Mouse (Mus musculus) heart, embryonic 15.5 days (tissue): Measurements from ENCODE around the gene Gm43552. TPM values are rescaled to one million over a fixed set of nuclear protein-coding genes. Genes with fewer than 3 reads are reported as not detected.
A peak's percentile ranks its signal among the peaks of the same experiment; 100 is the strongest.
"Not testable (repeated sequence)": the region's sequence is repeated elsewhere in the genome, so short reads cannot be mapped to it uniquely, and the experiment has no call there.

ENCODE experiments used
- ATAC-seq: fragments of 200-750 bp; cut with Nextera tagmentation; replicated peaks from 2 replicates; pipeline ENCODE4 v1.8.0; 2017; ENCODE audit warnings: low read depth, moderate TSS enrichment; ENCODE audit not compliant: insufficient number of reproducible peaks, insufficient read depth, low FRiP score
- H3K27ac ChIP-seq: fragments of 300-500 bp; sonication (generic); 2 replicates; pipeline ENCODE4 v1.5.1; 2015; ENCODE audit warnings: mild to moderate bottlenecking, inconsistent platforms
- H3K27me3 ChIP-seq: fragments of 300-500 bp; sonication (generic); 2 replicates; pipeline ENCODE4 v1.6.1; 2015; ENCODE audit warnings: inconsistent platforms
- H3K36me3 ChIP-seq: fragments of 300-500 bp; sonication (generic); 2 replicates; pipeline ENCODE4 v1.6.1; 2015; ENCODE audit warnings: mild to moderate bottlenecking, inconsistent platforms
- H3K4me1 ChIP-seq: fragments of 300-500 bp; sonication (generic); replicated peaks from 2 replicates; pipeline ENCODE4 v1.6.1; 2015; ENCODE audit warnings: inconsistent platforms
- H3K4me2 ChIP-seq: fragments of 300-500 bp; sonication (generic); 2 replicates; pipeline ENCODE4 v1.6.1; 2015; ENCODE audit warnings: inconsistent platforms, mild to moderate bottlenecking, moderate library complexity
- H3K4me3 ChIP-seq: fragments of 300-500 bp; sonication (generic); 2 replicates; pipeline ENCODE4 v1.5.1; 2015; ENCODE audit warnings: mild to moderate bottlenecking, inconsistent platforms
- H3K9ac ChIP-seq: fragments of 300-500 bp; sonication (generic); 2 replicates; pipeline ENCODE4 v1.6.1; 2015; ENCODE audit warnings: mild to moderate bottlenecking, inconsistent platforms
- H3K9me3 ChIP-seq: fragments of 300-500 bp; sonication (generic); replicated peaks from 2 replicates; pipeline ENCODE4 v1.6.1; 2016; ENCODE audit warnings: inconsistent platforms
- WGBS: fragments of 180-500 bp; shearing (Covaris S2); methylation state at CpG from one replicate; pipeline ENCODE4 v1.1.7; 2015; ENCODE audit warnings: mixed read lengths; 5-methylcytosine and 5-hydroxymethylcytosine counted together
- polyA plus RNA-seq: library from polyadenylated mRNA; unstranded; fragments of >200 nt; fragmentation: Nextera tagmentation; extraction: Ambion mirVana; gene quantifications from 2 replicates; pipeline ENCODE4 v1.2.1, GENCODE M21; 2015

The Gm43552 gene
- polyA plus RNA-seq, 1 experiment from 2014 or later: 0.92 TPM

- H3K4me3 ChIP-seq: no peak overlapping the region
- H3K9ac ChIP-seq: no peak overlapping the region
- no peak overlapping the region for H3K27ac ChIP-seq
- peaks cover 49% of the 10 kb centered on the region for H3K4me1 ChIP-seq
- no peaks in the 10 kb centered on the region for H3K9me3 ChIP-seq
- no peaks in the 10 kb centered on the region for H3K36me3 ChIP-seq
- H3K4me2 ChIP-seq: no peak overlapping the region
- 71% methylated on average over 7 of the region's 7 CpGs for WGBS
- no peaks in the 10 kb centered on the region for H3K27me3 ChIP-seq
- no peak for ATAC-seq
Measured at GRCm38 (mm10) chr5:65488725-65489124, 3.9 kb downstream of the Gm43552 start.

- H3K27ac ChIP-seq: peak overlapping the region; percentile 83
- no peaks in the 10 kb centered on the region for H3K27me3 ChIP-seq
- peaks cover 48% of the 10 kb centered on the region for H3K4me1 ChIP-seq
- ATAC-seq: no peak
- no peaks in the 10 kb centered on the region for H3K9me3 ChIP-seq
- peak overlapping the region; percentile 22 for H3K4me2 ChIP-seq
- H3K4me3 ChIP-seq: no peak overlapping the region
- WGBS: 41% methylated on average over 10 of the region's 10 CpGs
- H3K36me3 ChIP-seq: no peaks in the 10 kb centered on the region
- no peak overlapping the region for H3K9ac ChIP-seq
Measured at GRCm38 (mm10) chr5:65487381-65487780, 5.3 kb downstream of the Gm43552 start.

- ATAC-seq: no peak
- peak overlapping the region; percentile 83; the same call in 1 of the 2 replicates for H3K27ac ChIP-seq
- H3K4me1 ChIP-seq: peaks cover 48% of the 10 kb centered on the region
Measured at GRCm38 (mm10) chr5:65486514-65486913, 6.1 kb downstream of the Gm43552 start.

GRCm38 (mm10) chr5:65482996-65483395 lies 9.6 kb downstream of the Gm43552 start:
- Histone ChIP-seq H3K9ac (no peak overlapping the region), H3K27me3 (no peaks in the 10 kb centered on the region), H3K4me2 (no peak overlapping the region), H3K4me1 (peaks cover 40% of the 10 kb centered on the region), H3K27ac (no peak overlapping the region), H3K36me3 (no peaks in the 10 kb centered on the region), H3K9me3 (no peaks in the 10 kb centered on the region), H3K4me3 (no peak overlapping the region)
- 83% methylated on average over 4 of the region's 4 CpGs for WGBS
- ATAC-seq: no peak

More at GRCm38 (mm10) chr5:65486514-65486913, 6.1 kb downstream of the Gm43552 start:
- no peak overlapping the region for H3K9ac ChIP-seq
- no peaks in the 10 kb centered on the region for H3K36me3 ChIP-seq
- H3K4me2 ChIP-seq: no peak overlapping the region
- WGBS: 67% methylated on average over 2 of the region's 2 CpGs
- no peak overlapping the region for H3K4me3 ChIP-seq
- H3K9me3 ChIP-seq: no peaks in the 10 kb centered on the region
- H3K27me3 ChIP-seq: no peaks in the 10 kb centered on the region

- H3K36me3 ChIP-seq: no peaks in the 10 kb centered on the region
- H3K9me3 ChIP-seq: no peaks in the 10 kb centered on the region
- no peak overlapping the region for H3K4me3 ChIP-seq
- H3K27ac ChIP-seq: peak overlapping the region; percentile 81
- H3K27me3 ChIP-seq: no peaks in the 10 kb centered on the region
- 17% methylated on average over 4 of the region's 4 CpGs for WGBS
- peaks cover 29% of the 10 kb centered on the region for H3K4me1 ChIP-seq
- no peak overlapping the region for H3K4me2 ChIP-seq
- ATAC-seq: peak; percentile 61; the same call in 1 of the 2 replicates
- H3K9ac ChIP-seq: no peak overlapping the region
Measured at GRCm38 (mm10) chr5:65480511-65480910, 12.1 kb downstream of the Gm43552 start.

- Histone ChIP-seq H3K9me3 (no peaks in the 10 kb centered on the region), H3K36me3 (no peaks in the 10 kb centered on the region), H3K4me2 (no peak overlapping the region), H3K9ac (no peak overlapping the region), H3K27me3 (no peaks in the 10 kb centered on the region), H3K4me3 (no peak overlapping the region), H3K27ac (peak overlapping the region; percentile 81), H3K4me1 (peaks cover 29% of the 10 kb centered on the region)
- 91% methylated on average over 9 of the region's 9 CpGs for WGBS
- 0 out of 2 replicates have a peak, but pooled peaks have one; percentile 32 for ATAC-seq
Measured at GRCm38 (mm10) chr5:65479681-65480445, 12.8 kb downstream of the Gm43552 start.

- Histone ChIP-seq H3K9me3 (no peaks in the 10 kb centered on the region), H3K36me3 (no peaks in the 10 kb centered on the region), H3K4me2 (no peak overlapping the region), H3K4me1 (peaks cover 25% of the 10 kb centered on the region), H3K9ac (no peak overlapping the region), H3K4me3 (no peak overlapping the region), H3K27ac (no peak overlapping the region), H3K27me3 (no peaks in the 10 kb centered on the region)
- no peak for ATAC-seq
- 73% methylated on average over 4 of the region's 4 CpGs for WGBS
Measured at GRCm38 (mm10) chr5:65478224-65478623, 14.4 kb downstream of the Gm43552 start.

- peaks cover 22% of the 10 kb centered on the region for H3K4me1 ChIP-seq
- not testable (repeated sequence) for H3K27me3 ChIP-seq, H3K4me2 ChIP-seq, ATAC-seq, H3K9me3 ChIP-seq, H3K27ac ChIP-seq, H3K9ac ChIP-seq, H3K36me3 ChIP-seq, H3K4me3 ChIP-seq
- 95% methylated on average over 4 of the region's 4 CpGs for WGBS
Measured at GRCm38 (mm10) chr5:65476739-65477138, 15.9 kb downstream of the Gm43552 start.

- Histone ChIP-seq H3K36me3 (no peaks in the 10 kb centered on the region), H3K4me1 (peaks cover 21% of the 10 kb centered on the region), H3K27me3 (no peaks in the 10 kb centered on the region), H3K9ac (no peak overlapping the region), H3K4me2 (no peak overlapping the region), H3K27ac (no peak overlapping the region), H3K4me3 (no peak overlapping the region), H3K9me3 (no peaks in the 10 kb centered on the region)
- ATAC-seq: no peak
- 65% methylated on average over 2 of the region's 2 CpGs for WGBS
Measured at GRCm38 (mm10) chr5:65475806-65476205, 16.8 kb downstream of the Gm43552 start.

GRCm38 (mm10) chr5:65469766-65470165 lies 22.9 kb downstream of the Gm43552 start:
- Histone ChIP-seq H3K4me1 (peaks cover 5% of the 10 kb centered on the region; the same call in 1 of the 2 replicates), H3K9me3 (no peaks in the 10 kb centered on the region), H3K4me3 (no peak overlapping the region), H3K36me3 (peaks cover 31% of the 10 kb centered on the region), H3K27ac (no peak overlapping the region), H3K9ac (no peak overlapping the region), H3K27me3 (no peaks in the 10 kb centered on the region), H3K4me2 (no peak overlapping the region)
- no peak for ATAC-seq
- 85% methylated on average over 6 of the region's 6 CpGs for WGBS

GRCm38 (mm10) chr5:65466911-65467310 lies 25.7 kb downstream of the Gm43552 start:
- Histone ChIP-seq H3K9me3 (no peaks in the 10 kb centered on the region), H3K27ac (no peak overlapping the region), H3K4me3 (no peak overlapping the region), H3K4me1 (peaks cover 5% of the 10 kb centered on the region; the same call in 1 of the 2 replicates), H3K9ac (no peak overlapping the region), H3K4me2 (no peak overlapping the region), H3K27me3 (no peaks in the 10 kb centered on the region), H3K36me3 (peaks cover 36% of the 10 kb centered on the region)
- WGBS: 51% methylated on average over 3 of the region's 3 CpGs
- ATAC-seq: no peak

- peak overlapping the region; percentile 86 for H3K27ac ChIP-seq
- H3K9me3 ChIP-seq: no peaks in the 10 kb centered on the region
- peaks cover 36% of the 10 kb centered on the region for H3K4me1 ChIP-seq
- no peak overlapping the region for H3K9ac ChIP-seq
- H3K4me2 ChIP-seq: no peak overlapping the region
- H3K36me3 ChIP-seq: peaks cover 9% of the 10 kb centered on the region; the same call in 1 of the 2 replicates
- ATAC-seq: no peak
- 87% methylated on average over 14 of the region's 14 CpGs for WGBS
- no peak overlapping the region for H3K4me3 ChIP-seq
- H3K27me3 ChIP-seq: no peaks in the 10 kb centered on the region
Measured at GRCm38 (mm10) chr5:65460361-65460760, 32.3 kb downstream of the Gm43552 start.
